Mouse (Mus musculus) megakaryocyte, embryonic 14.5 days (primary cell): Measurements from ENCODE around the gene Arl1.

Experiments
- FLI1 ChIP-seq: IDR thresholded peaks from 2 replicates; pipeline ENCODE4 v1.6.1; 2012; ENCODE audit warnings: low read length, inconsistent platforms, mixed read lengths
- GATA1 ChIP-seq: IDR thresholded peaks from 3 replicates; pipeline ENCODE4 v1.6.1; 2012; ENCODE audit warnings: mixed read lengths, low read length, inconsistent platforms, borderline replicate concordance

DNA sequence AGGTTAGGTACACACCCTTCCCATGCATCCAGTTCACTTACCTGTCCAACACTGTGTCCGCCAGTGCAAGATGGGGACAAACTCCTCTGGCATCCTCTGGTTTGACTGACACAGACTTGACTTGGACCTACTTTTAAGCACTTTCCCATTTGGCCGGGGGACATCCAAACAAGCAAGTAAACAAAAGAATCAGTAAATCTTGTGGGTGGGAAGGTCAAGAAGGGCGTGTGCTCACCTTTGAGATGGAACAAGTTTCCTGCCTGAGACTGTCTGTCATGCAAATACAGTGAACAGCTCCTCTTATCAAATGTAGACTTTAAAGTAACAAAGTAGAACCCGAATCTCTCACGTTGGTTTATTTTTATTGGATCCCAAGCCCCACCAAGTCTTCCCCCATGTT is 45.7 kb upstream of the Arl1 start, which contains the start of gene Spic:
- TF ChIP-seq GATA1 (no peak), FLI1 (no peak)
